Mouse (Mus musculus) intestine, embryonic 16.5 days (tissue): Measurements from ENCODE around the gene Tbx5. TPM values are rescaled to one million over a fixed set of nuclear protein-coding genes. Genes with fewer than 3 reads are reported as not detected.
A peak's percentile ranks its signal among the peaks of the same experiment; 100 is the strongest.

Experiments
- ATAC-seq: fragments of 200-750 bp; cut with Nextera tagmentation; 2 replicates; pipeline ENCODE4 v1.8.0; 2017; ENCODE audit warnings: moderate TSS enrichment, moderate library complexity
- H3K27ac ChIP-seq: fragments of 300-500 bp; sonication (generic); 2 replicates; pipeline ENCODE4 v1.5.1; 2014; ENCODE audit warnings: mild to moderate bottlenecking, low read length
- H3K27me3 ChIP-seq: fragments of 300-500 bp; sonication (generic); replicated peaks from 2 replicates; pipeline ENCODE4 v1.6.1; 2014; ENCODE audit warnings: low read length, control low read depth, mixed read lengths; ENCODE audit not compliant: control insufficient read depth, insufficient read depth
- H3K36me3 ChIP-seq: fragments of 300-500 bp; sonication (generic); 2 replicates; pipeline ENCODE4 v1.6.1; 2014; ENCODE audit warnings: low read length, control low read depth; ENCODE audit not compliant: control insufficient read depth, insufficient read depth
- H3K4me1 ChIP-seq: fragments of 300-500 bp; sonication (generic); 2 replicates; pipeline ENCODE4 v1.6.1; 2014; ENCODE audit warnings: low read length, control low read depth, mixed read lengths; ENCODE audit not compliant: control insufficient read depth, insufficient read depth
- H3K4me2 ChIP-seq: fragments of 300-500 bp; sonication (generic); 2 replicates; pipeline ENCODE4 v1.6.1; 2014; ENCODE audit warnings: low read depth, low read length, control low read depth
- H3K4me3 ChIP-seq: fragments of 300-500 bp; sonication (generic); 2 replicates; pipeline ENCODE4 v1.5.1; 2014; ENCODE audit warnings: mild to moderate bottlenecking, low read length
- H3K9ac ChIP-seq: fragments of 300-500 bp; sonication (generic); 2 replicates; pipeline ENCODE4 v1.6.1; 2014; ENCODE audit warnings: low read depth, low read length
- H3K9me3 ChIP-seq: fragments of 300-500 bp; sonication (generic); 2 replicates; pipeline ENCODE4 v1.6.1; 2016; ENCODE audit warnings: low read length, control low read depth; ENCODE audit not compliant: control insufficient read depth
- WGBS: fragments of 180-500 bp; shearing (Covaris S2); extraction: QIAGEN DNeasy Blood & Tissue Kit; methylation state at CpG from one replicate; pipeline ENCODE4 v1.1.7; 2014; 5-methylcytosine and 5-hydroxymethylcytosine counted together
- polyA plus RNA-seq: library from polyadenylated mRNA; unstranded; fragments of >200 nt; fragmentation: Nextera tagmentation; extraction: Ambion mirVana; gene quantifications from 2 replicates; pipeline ENCODE4 v1.2.1, GENCODE M21; 2015

The Tbx5 gene
- not detected in 2 replicates for polyA plus RNA-seq

- no peak within 1 kb of the TSS for H3K27ac ChIP-seq
- H3K4me1 ChIP-seq = peaks cover 4% of the 10 kb centered on the region
- 3% methylated on average over 16 of the region's 16 CpGs for WGBS
- no peaks in the 10 kb centered on the region for H3K36me3 ChIP-seq
- peak within 1 kb of the TSS; percentile 38; the same call in 1 of the 2 replicates for H3K4me3 ChIP-seq
- H3K27me3 ChIP-seq = peaks cover 85% of the 10 kb centered on the region
- no peak for ATAC-seq
- no peak within 1 kb of the TSS for H3K9ac ChIP-seq
- peak within 1 kb of the TSS; percentile 46; the same call in 1 of the 2 replicates for H3K4me2 ChIP-seq
- no peaks in the 10 kb centered on the region for H3K9me3 ChIP-seq
These were observed at the start of gene Tbx5 for GRCm38 (mm10) chr5:119832479-119832796. Gene Tbx5 (plus strand): TSS chr5:119832668.

GRCm38 (mm10) chr5:119785959-119786358 is 46.5 kb upstream of the Tbx5 start:
- no peak overlapping the region for H3K27ac ChIP-seq
- 0 out of 2 replicates have a peak, but pooled peaks cover 3% of the 10 kb centered on the region for H3K9me3 ChIP-seq
- no peak overlapping the region for H3K9ac ChIP-seq
- H3K36me3 ChIP-seq = no peaks in the 10 kb centered on the region
- WGBS = 89% methylated on average over 7 of the region's 7 CpGs
- H3K27me3 ChIP-seq = 0 out of 2 replicates have a peak, but pooled peaks cover 3% of the 10 kb centered on the region
- H3K4me1 ChIP-seq = no peaks in the 10 kb centered on the region
- H3K4me3 ChIP-seq = no peak overlapping the region
- ATAC-seq = no peak
- H3K4me2 ChIP-seq = no peak overlapping the region

GRCm38 (mm10) chr5:119791664-119792063 is 40.8 kb upstream of the Tbx5 start:
- Histone ChIP-seq H3K27me3 (peaks cover 36% of the 10 kb centered on the region), H3K4me3 (no peak overlapping the region), H3K4me2 (no peak overlapping the region), H3K9ac (no peak overlapping the region), H3K9me3 (0 out of 2 replicates have a peak, but pooled peaks cover 3% of the 10 kb centered on the region), H3K27ac (no peak overlapping the region), H3K4me1 (no peaks in the 10 kb centered on the region), H3K36me3 (no peaks in the 10 kb centered on the region)
- 45% methylated on average over 5 of the region's 5 CpGs for WGBS
- ATAC-seq = no peak

- H3K36me3 ChIP-seq = no peaks in the 10 kb centered on the region
- peaks cover 56% of the 10 kb centered on the region for H3K27me3 ChIP-seq
- H3K4me2 ChIP-seq = no peak overlapping the region
- H3K4me1 ChIP-seq = no peaks in the 10 kb centered on the region
- H3K4me3 ChIP-seq = no peak overlapping the region
- H3K9me3 ChIP-seq = 0 out of 2 replicates have a peak, but pooled peaks cover 3% of the 10 kb centered on the region
- H3K9ac ChIP-seq = no peak overlapping the region
- 6% methylated on average over 4 of the region's 4 CpGs for WGBS
- no peak overlapping the region for H3K27ac ChIP-seq
- no peak for ATAC-seq
These were observed 38.5 kb upstream of the Tbx5 start for GRCm38 (mm10) chr5:119793972-119794371.

GRCm38 (mm10) chr5:119795376-119795775 is 37.1 kb upstream of the Tbx5 start:
- H3K4me3 ChIP-seq = no peak overlapping the region
- peaks cover 70% of the 10 kb centered on the region for H3K27me3 ChIP-seq
- ATAC-seq = no peak
- no peak overlapping the region for H3K27ac ChIP-seq
- no peaks in the 10 kb centered on the region for H3K9me3 ChIP-seq
- no peak overlapping the region for H3K4me2 ChIP-seq
- H3K4me1 ChIP-seq = no peaks in the 10 kb centered on the region
- no peak overlapping the region for H3K9ac ChIP-seq
- H3K36me3 ChIP-seq = no peaks in the 10 kb centered on the region
- 1% methylated on average over 6 of the region's 6 CpGs for WGBS

- WGBS = 6% methylated on average over 3 of the region's 3 CpGs
These were observed 36.7 kb upstream of the Tbx5 start for GRCm38 (mm10) chr5:119795777-119796176.

GRCm38 (mm10) chr5:119796443-119797160 is 35.9 kb upstream of the Tbx5 start:
- ATAC-seq = no peak
- H3K9me3 ChIP-seq = no peaks in the 10 kb centered on the region
- 2% methylated on average over 33 of the region's 33 CpGs for WGBS
- no peaks in the 10 kb centered on the region for H3K4me1 ChIP-seq
- H3K27ac ChIP-seq = no peak overlapping the region
- H3K36me3 ChIP-seq = no peaks in the 10 kb centered on the region
- no peak overlapping the region for H3K4me3 ChIP-seq
- peaks cover 82% of the 10 kb centered on the region for H3K27me3 ChIP-seq
- no peak overlapping the region for H3K9ac ChIP-seq
- H3K4me2 ChIP-seq = no peak overlapping the region

More at GRCm38 (mm10) chr5:119795777-119796176, 36.7 kb upstream of the Tbx5 start:
- no peak for ATAC-seq
- Histone ChIP-seq H3K9me3 (no peaks in the 10 kb centered on the region), H3K4me3 (no peak overlapping the region), H3K36me3 (no peaks in the 10 kb centered on the region), H3K4me1 (no peaks in the 10 kb centered on the region), H3K27ac (no peak overlapping the region), H3K9ac (no peak overlapping the region), H3K4me2 (no peak overlapping the region), H3K27me3 (peaks cover 74% of the 10 kb centered on the region)

- Histone ChIP-seq H3K36me3 (no peaks in the 10 kb centered on the region), H3K27ac (no peak overlapping the region), H3K9me3 (no peaks in the 10 kb centered on the region), H3K4me1 (no peaks in the 10 kb centered on the region), H3K9ac (no peak overlapping the region), H3K4me3 (no peak overlapping the region), H3K27me3 (peaks cover 93% of the 10 kb centered on the region), H3K4me2 (no peak overlapping the region)
- ATAC-seq = no peak
- WGBS = under 1% methylated on average over 26 of the region's 26 CpGs
These were observed 34.8 kb upstream of the Tbx5 start for GRCm38 (mm10) chr5:119797580-119798150.

GRCm38 (mm10) chr5:119798261-119798660 is 34.2 kb upstream of the Tbx5 start:
- ATAC-seq = no peak

More at GRCm38 (mm10) chr5:119798261-119798660, 34.2 kb upstream of the Tbx5 start:
- WGBS = 10% methylated on average over 4 of the region's 4 CpGs
- no peak overlapping the region for H3K4me3 ChIP-seq
- H3K4me1 ChIP-seq = no peaks in the 10 kb centered on the region
- no peak overlapping the region for H3K27ac ChIP-seq
- H3K36me3 ChIP-seq = no peaks in the 10 kb centered on the region
- peaks cover 97% of the 10 kb centered on the region for H3K27me3 ChIP-seq
- H3K9me3 ChIP-seq = no peaks in the 10 kb centered on the region
- no peak overlapping the region for H3K4me2 ChIP-seq
- no peak overlapping the region for H3K9ac ChIP-seq
